Mouse (Mus musculus) hindbrain, embryonic 14.5 days (tissue): ENCODE data around the gene Ppp6r3. TPM values are rescaled to one million over a fixed set of nuclear protein-coding genes. Genes with fewer than 3 reads are reported as not detected.

Source experiments
- ATAC-seq: fragments of 200-750 bp; cut with Nextera tagmentation; 2 replicates; pipeline ENCODE4 v1.8.0; 2017; ENCODE audit warnings: moderate number of reproducible peaks, mild to moderate bottlenecking, moderate TSS enrichment, moderate library complexity; ENCODE audit not compliant: low FRiP score
- DNase-seq: peaks from one replicate; pipeline ENCODE4 v3.0.0-alpha.2; 2015; ENCODE audit warnings: low spot score
- H3K27ac ChIP-seq: fragments of 300-500 bp; sonication (generic); 2 replicates; pipeline ENCODE4 v1.5.1; 2014; ENCODE audit warnings: mild to moderate bottlenecking, moderate library complexity
- H3K27me3 ChIP-seq: fragments of 300-500 bp; sonication (generic); 2 replicates; pipeline ENCODE4 v1.6.1; 2014; ENCODE audit warnings: mild to moderate bottlenecking, low read length, mixed read lengths; ENCODE audit not compliant: control insufficient read depth, insufficient read depth
- H3K36me3 ChIP-seq: fragments of 300-500 bp; sonication (generic); replicated peaks from 2 replicates; pipeline ENCODE4 v1.6.1; 2014; ENCODE audit not compliant: control insufficient read depth, insufficient read depth
- H3K4me1 ChIP-seq: fragments of 300-500 bp; sonication (generic); replicated peaks from 2 replicates; pipeline ENCODE4 v1.6.1; 2014; ENCODE audit warnings: antibody characterized with exemption, low read length, mixed read lengths; ENCODE audit not compliant: control insufficient read depth, insufficient read depth
- H3K4me2 ChIP-seq: fragments of 300-500 bp; sonication (generic); replicated peaks from 2 replicates; pipeline ENCODE4 v1.6.1; 2014; ENCODE audit warnings: mild to moderate bottlenecking, moderate library complexity
- H3K4me3 ChIP-seq: fragments of 300-500 bp; sonication (generic); replicated peaks from 2 replicates; pipeline ENCODE4 v1.5.1; 2014; ENCODE audit warnings: mild to moderate bottlenecking, low read length
- H3K9ac ChIP-seq: fragments of 300-500 bp; sonication (generic); 2 replicates; pipeline ENCODE4 v1.6.1; 2014
- H3K9me3 ChIP-seq: fragments of 300-500 bp; sonication (generic); 2 replicates; pipeline ENCODE4 v1.6.1; 2016; ENCODE audit warnings: low read length; ENCODE audit not compliant: control insufficient read depth
- WGBS: fragments of 180-500 bp; shearing (Covaris S2); extraction: QIAGEN DNeasy Blood & Tissue Kit; methylation state at CpG from one replicate; pipeline ENCODE4 v1.1.7; 2014; 5-methylcytosine and 5-hydroxymethylcytosine counted together
- polyA plus RNA-seq: library from polyadenylated mRNA; unstranded; fragments of >200 nt; fragmentation: Nextera tagmentation; extraction: Ambion mirVana; gene quantifications from 2 replicates; pipeline ENCODE4 v1.2.1, GENCODE M21; 2014

The Ppp6r3 gene
- polyA plus RNA-seq, 1 experiment from 2014 or later, result 59.9 TPM

DNA sequence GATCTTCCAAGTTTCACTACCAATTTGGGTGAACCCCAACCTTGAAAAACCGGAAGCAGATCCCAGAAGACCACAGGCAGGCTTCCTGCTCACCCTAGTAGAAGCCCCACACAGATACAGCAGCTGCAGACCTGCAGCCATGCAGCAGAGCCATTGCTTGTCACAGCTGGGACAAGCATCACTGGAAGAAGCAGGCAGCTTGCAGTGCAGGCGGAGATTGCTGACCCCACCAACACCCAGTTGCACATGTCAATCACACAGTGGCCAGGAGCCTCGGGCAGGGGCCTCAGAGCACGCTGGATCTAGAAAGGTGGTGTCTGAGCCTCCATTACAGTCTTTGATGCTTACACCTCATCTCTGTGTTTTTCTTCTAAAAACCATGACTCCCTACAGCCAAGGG is 141.4 kb downstream of the Ppp6r3 start:
- ATAC-seq (no peak), DNase-seq (no peak)
- Histone ChIP-seq H3K9me3 (no peaks in the 10 kb centered on the region), H3K4me2 (no peak overlapping the region), H3K36me3 (no peaks in the 10 kb centered on the region), H3K27me3 (no peaks in the 10 kb centered on the region), H3K9ac (no peak overlapping the region), H3K27ac (no peak overlapping the region), H3K4me1 (no peaks in the 10 kb centered on the region), H3K4me3 (no peak overlapping the region)
- WGBS, result 48% methylated on average over 4 of the region's 4 CpGs

DNA sequence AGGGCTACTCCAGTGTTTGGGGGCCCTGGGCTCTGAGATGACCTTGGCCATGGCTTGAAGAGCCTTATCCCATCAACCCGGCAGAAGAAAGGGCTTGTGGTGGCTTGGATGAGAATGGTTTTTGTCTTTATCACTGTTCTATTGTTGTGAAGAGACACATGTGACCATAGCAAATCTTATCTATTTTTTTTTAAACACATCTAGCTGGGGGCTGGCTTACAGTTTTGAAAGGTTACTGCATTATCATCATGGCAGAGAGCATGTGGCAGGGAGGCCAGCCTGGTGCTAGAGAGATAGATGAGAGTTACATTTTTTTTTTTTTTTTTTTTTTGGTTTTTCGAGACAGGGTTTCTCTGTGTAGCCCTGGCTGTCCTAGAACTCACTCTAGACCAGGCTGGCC is 143.6 kb downstream of the Ppp6r3 start:
- no peak overlapping the region for H3K27ac ChIP-seq
- no peaks in the 10 kb centered on the region for H3K4me1 ChIP-seq
- no peak for ATAC-seq
- no peak overlapping the region for H3K9ac ChIP-seq
- H3K27me3 ChIP-seq, result no peaks in the 10 kb centered on the region
- 74% methylated on average over 2 of the region's 2 CpGs for WGBS
- no peak for DNase-seq
- no peak overlapping the region for H3K4me3 ChIP-seq
- no peaks in the 10 kb centered on the region for H3K9me3 ChIP-seq
- H3K36me3 ChIP-seq, result no peaks in the 10 kb centered on the region
- H3K4me2 ChIP-seq, result no peak overlapping the region

DNA sequence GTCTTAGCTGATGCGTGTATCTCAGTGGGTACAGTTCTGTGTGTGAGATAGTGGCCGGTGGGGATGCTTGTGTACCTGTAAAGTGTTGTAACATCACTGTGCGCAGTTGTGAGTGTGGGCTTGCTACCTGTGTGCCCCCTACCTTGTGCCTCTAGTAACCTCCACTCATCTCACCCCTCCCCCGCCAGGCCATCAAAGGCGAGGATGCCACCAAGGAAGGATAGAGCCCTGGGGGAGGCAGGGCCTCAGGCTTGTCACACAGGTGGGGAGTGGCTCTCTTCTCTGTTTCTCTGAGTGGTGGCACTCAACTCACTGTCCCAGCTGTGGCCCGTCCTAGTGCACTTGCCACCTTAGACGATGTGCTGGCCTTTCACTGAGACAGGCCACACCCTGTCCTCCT is 144.5 kb downstream of the Ppp6r3 start:
- no peak overlapping the region for H3K9ac ChIP-seq
- H3K4me3 ChIP-seq, result no peak overlapping the region
- no peaks in the 10 kb centered on the region for H3K27me3 ChIP-seq
- 82% methylated on average over 7 of the region's 7 CpGs for WGBS
- DNase-seq, result no peak
- no peak overlapping the region for H3K27ac ChIP-seq
- no peaks in the 10 kb centered on the region for H3K4me1 ChIP-seq
- no peak overlapping the region for H3K4me2 ChIP-seq
- no peaks in the 10 kb centered on the region for H3K36me3 ChIP-seq
- H3K9me3 ChIP-seq, result no peaks in the 10 kb centered on the region
- no peak; the same call in 1 of the 2 replicates for ATAC-seq

DNA sequence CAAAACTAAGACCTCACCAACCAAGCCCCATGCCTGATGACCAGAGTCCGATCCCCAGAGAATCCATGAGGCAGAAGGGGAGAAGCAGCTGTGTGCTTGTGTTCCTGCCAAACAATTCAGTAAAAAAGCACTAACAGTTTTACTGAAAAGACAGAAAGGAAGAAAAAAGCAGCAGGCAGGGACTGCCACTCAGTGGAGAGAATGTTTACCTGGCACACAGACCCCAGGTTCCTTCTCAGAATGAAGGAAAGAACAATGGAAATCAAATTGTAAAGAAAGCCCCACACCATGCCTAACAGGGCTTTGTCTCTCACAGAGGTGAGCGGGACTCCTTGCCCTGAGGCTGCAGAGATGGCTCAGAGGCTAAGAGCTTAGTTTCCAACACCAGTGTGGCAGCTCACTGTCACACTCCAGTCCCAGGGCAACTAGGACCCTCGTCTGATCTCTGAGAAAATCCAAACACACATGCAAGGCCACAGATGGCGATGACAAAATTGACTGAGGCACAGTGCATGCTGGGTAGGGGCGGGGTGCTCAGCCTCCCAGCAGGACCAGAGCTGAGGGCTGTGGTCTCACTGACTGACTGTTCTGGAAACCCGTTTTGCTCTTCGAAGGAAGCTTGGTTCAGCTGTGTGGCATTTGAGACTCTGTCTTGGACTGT is 146.3 kb downstream of the Ppp6r3 start:
- H3K4me2 ChIP-seq, result no peak overlapping the region
- H3K4me1 ChIP-seq, result no peaks in the 10 kb centered on the region
- H3K27ac ChIP-seq, result peak overlapping the region; percentile 62
- DNase-seq (no peak), ATAC-seq (peak; percentile 34; the same call in 1 of the 2 replicates)
- no peak overlapping the region for H3K4me3 ChIP-seq
- no peak overlapping the region for H3K9ac ChIP-seq
- no peaks in the 10 kb centered on the region for H3K9me3 ChIP-seq
- 47% methylated on average over 7 of the region's 7 CpGs for WGBS
- no peaks in the 10 kb centered on the region for H3K36me3 ChIP-seq
- no peaks in the 10 kb centered on the region for H3K27me3 ChIP-seq

DNA sequence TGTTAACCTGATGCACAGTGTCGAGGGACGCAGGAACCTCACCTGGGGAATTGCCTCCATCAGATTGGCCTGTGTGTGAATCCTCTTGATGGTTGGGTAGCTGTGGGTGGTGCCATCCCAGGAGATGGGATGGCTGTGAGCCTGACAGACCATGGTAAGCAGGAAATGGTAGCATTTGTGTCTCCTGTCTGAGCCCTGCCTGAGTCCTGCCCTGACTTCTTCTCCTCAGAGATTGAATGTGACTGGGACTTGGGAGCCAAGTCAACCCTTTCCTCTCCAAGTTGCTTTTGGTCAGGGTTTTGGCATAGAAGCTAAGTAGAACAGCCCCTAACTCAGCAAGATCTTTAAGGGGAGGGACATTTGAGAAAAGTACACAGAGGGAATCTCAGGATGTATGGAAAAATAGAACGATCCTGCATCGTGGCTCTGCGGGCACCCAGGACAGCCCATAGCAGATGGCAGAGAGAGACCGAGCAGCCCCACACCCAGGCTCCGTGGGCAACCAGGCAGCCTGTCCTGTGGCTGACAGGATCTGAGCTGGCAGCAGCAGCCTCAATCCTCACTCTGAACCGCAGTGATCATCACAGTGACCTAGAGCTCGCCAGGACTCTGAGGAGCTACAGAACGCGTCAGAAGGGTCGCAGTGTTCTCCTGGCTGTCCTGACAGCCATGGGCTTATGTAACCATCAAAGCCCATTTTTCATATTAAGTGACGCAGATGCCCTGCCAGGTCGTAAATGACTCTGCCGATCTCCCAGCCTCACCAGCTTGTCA is 147.3 kb downstream of the Ppp6r3 start:
- no peak overlapping the region for H3K9ac ChIP-seq
- no peak overlapping the region for H3K27ac ChIP-seq
- no peak overlapping the region for H3K4me2 ChIP-seq
- DNase-seq (no peak), ATAC-seq (no peak)
- H3K4me1 ChIP-seq, result no peaks in the 10 kb centered on the region
- H3K9me3 ChIP-seq, result no peaks in the 10 kb centered on the region
- H3K36me3 ChIP-seq, result no peaks in the 10 kb centered on the region
- WGBS, result 71% methylated on average over 15 of the region's 15 CpGs
- no peaks in the 10 kb centered on the region for H3K27me3 ChIP-seq
- no peak overlapping the region for H3K4me3 ChIP-seq

DNA sequence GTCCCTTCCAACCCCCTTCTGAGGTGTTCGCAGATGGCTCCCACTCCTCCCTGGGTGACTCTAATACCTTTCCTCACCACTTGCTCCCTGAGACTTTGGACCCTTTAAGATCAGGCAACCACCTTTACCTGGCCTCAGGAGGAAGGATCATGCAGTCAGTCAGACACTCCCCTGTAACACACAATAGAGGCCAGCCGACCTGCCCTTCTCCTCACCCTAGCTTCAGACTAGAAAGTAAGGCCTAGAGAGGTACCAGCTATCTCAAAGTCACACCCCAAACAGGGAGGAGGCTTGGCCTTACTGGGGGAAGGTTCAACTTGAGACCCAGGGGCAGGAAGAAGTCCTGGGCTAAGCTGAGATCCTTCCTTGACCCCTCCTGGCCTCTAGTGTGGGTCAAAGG is 151.3 kb downstream of the Ppp6r3 start:
- no peak overlapping the region for H3K4me2 ChIP-seq
- H3K27ac ChIP-seq, result no peak overlapping the region
- no peaks in the 10 kb centered on the region for H3K4me1 ChIP-seq
- no peak overlapping the region for H3K9ac ChIP-seq
- no peaks in the 10 kb centered on the region for H3K27me3 ChIP-seq
- no peak for DNase-seq
- no peaks in the 10 kb centered on the region for H3K9me3 ChIP-seq
- no peaks in the 10 kb centered on the region for H3K36me3 ChIP-seq
- 91% methylated on average over 2 of the region's 2 CpGs for WGBS
- ATAC-seq, result no peak
- H3K4me3 ChIP-seq, result no peak overlapping the region

DNA sequence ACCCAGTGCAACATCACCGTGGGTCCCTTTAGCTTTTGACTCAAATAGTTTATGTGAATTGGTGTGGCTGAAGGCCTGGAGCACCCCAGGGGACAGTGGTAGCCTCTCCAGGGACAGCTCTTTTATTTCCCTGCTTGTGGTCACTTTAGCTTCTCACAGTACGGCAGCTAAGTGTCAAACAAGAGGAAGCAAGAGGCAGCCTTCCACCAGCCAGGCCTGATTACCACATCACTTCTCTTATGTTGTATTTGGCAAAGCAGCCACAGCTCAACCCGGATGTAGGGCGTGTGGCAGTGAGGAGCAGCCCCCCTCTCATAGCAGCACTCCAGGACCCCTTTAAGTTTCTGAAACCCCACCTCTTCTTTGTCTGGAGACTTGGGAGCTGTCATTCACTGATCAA is 152.6 kb downstream of the Ppp6r3 start:
- ATAC-seq, result no peak
- WGBS, result 67% methylated on average over 4 of the region's 4 CpGs
- H3K27ac ChIP-seq, result no peak overlapping the region
- no peaks in the 10 kb centered on the region for H3K36me3 ChIP-seq
- no peak overlapping the region for H3K9ac ChIP-seq
- no peak for DNase-seq
- H3K27me3 ChIP-seq, result no peaks in the 10 kb centered on the region
- H3K9me3 ChIP-seq, result no peaks in the 10 kb centered on the region
- H3K4me2 ChIP-seq, result no peak overlapping the region
- H3K4me1 ChIP-seq, result no peaks in the 10 kb centered on the region
- no peak overlapping the region for H3K4me3 ChIP-seq

DNA sequence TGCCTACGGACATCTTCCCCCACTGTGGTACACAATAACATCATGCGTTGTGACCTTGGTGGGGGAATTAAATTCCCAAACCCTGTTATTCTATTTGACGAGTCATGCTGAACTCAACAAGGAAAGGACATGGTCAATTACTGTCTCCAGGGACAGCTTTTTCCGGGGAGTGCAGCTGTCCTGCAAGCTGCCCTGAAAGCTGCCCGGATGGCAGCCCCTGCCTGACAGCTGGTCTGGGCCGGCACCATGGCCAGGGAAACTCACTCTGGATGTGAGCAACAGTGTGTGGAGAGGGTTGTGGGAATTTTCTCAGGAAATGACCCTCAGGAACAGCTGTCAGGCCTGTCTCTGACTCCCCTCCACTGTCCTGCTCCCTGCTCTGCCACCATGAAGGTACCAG is 153.1 kb downstream of the Ppp6r3 start:
- Histone ChIP-seq H3K27ac (no peak overlapping the region), H3K27me3 (no peaks in the 10 kb centered on the region), H3K36me3 (no peaks in the 10 kb centered on the region), H3K4me1 (no peaks in the 10 kb centered on the region), H3K9ac (no peak overlapping the region), H3K4me2 (no peak overlapping the region), H3K4me3 (no peak overlapping the region), H3K9me3 (no peaks in the 10 kb centered on the region)
- 20% methylated on average over 6 of the region's 6 CpGs for WGBS
- ATAC-seq, result no peak
- DNase-seq, result no peak

DNA sequence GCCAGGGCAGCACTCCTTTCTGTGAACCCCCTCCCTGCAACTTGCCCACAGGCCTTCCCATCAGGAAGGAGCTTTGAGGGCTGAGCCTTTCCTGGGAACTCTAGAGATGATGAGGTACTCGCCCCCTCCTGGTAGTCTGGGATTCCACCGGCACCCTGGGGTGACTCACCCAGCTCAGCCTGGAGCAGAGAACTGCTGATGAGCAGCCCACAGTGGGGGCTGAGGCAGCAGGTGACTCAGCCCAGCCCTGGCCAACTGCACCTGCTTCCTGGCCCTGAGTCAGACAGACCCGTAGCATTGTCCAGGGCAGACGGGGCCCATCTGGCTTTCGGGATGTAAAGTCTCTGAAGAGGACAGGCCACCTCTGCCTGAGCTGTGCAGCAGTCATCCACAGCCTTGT is 156.3 kb downstream of the Ppp6r3 start:
- Histone ChIP-seq H3K27me3 (peaks cover 12% of the 10 kb centered on the region), H3K9me3 (no peaks in the 10 kb centered on the region), H3K4me2 (no peak overlapping the region), H3K4me1 (no peaks in the 10 kb centered on the region), H3K9ac (no peak overlapping the region), H3K4me3 (no peak overlapping the region), H3K27ac (no peak overlapping the region), H3K36me3 (no peaks in the 10 kb centered on the region)
- 51% methylated on average over 5 of the region's 5 CpGs for WGBS
- ATAC-seq (0 out of 2 replicates have a peak, but pooled peaks have one; percentile 28), DNase-seq (no peak)
